Mouse (Mus musculus): ENCODE data around the gene Hmx1. TPM values are rescaled to one million over a fixed set of nuclear protein-coding genes. Genes with fewer than 3 reads are reported as not detected.

Gene Hmx1
- total and polyA plus RNA-seq, 2 experiments from 2014 or later = not detected

DNA sequence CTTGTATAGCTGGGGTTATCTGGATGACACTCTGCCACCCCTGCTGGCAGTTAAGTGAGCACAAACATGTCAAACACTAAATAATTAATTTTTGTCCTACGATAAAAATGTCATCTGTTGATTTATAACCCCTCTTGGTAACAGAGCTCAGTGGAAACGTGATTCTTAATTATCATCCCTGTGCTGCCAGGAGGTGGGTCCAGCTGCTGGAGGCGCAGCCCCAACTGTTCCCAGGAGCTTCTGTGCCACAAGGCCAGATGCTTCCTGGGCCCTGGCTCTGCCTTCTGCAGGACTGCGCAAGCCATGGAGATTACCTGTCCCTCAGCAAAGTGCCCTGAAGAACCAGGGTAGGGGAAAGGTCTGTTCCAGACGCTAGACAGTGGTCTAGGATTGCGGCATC is 43.2 kb downstream of the Hmx1 start:
- Histone ChIP-seq H3K27ac (no peak overlapping the region), H3K4me2 (ENCODE audit: low read depth, low read length) (no peak overlapping the region), H3K36me3 (ENCODE audit: insufficient read depth, low read length) (no peaks in the 10 kb centered on the region), H3K9me3 (ENCODE audit: low read length) (no peaks in the 10 kb centered on the region), H3K4me3 (ENCODE audit: low read length) (no peak overlapping the region), H3K27me3 (ENCODE audit: insufficient read depth, low read length) (no peaks in the 10 kb centered on the region), H3K4me1 (ENCODE audit: insufficient read depth, low read length) (no peaks in the 10 kb centered on the region), H3K9ac (replicated peaks; ENCODE audit: low read length) (no peak overlapping the region)
- DNase-seq (ENCODE audit: low spot score) (no peak), ATAC-seq (no peak)
- no peak for TF ChIP-seq CTCF (IDR thresholded peaks at IDR 0.05; ENCODE audit: low read depth)
- WGBS = 63% methylated on average over 6 of the region's 6 CpGs

DNA sequence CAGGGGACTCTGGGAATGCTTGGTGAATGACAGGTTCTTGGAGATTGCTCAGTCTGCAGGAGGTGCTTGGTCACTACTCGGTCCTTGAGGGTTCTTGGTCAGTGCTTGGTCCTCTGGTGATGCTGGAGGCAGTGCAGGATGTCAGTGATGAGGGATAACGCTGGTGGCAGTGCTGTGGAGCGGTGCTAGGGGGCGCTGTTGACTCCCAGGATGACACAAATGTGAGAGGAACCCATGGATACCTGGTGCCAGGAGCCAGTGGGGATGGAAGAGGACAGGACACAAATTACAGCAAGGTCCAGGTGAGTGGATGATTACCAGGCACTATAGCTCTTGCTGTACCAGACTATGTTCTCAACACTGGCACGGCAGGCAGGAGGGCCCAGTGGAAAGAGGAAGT is 45.1 kb downstream of the Hmx1 start:
- ATAC-seq (no peak), DNase-seq (ENCODE audit: low spot score) (no peak)
- H3K4me3 ChIP-seq (ENCODE audit: low read length) = no peak overlapping the region
- WGBS = 53% methylated on average over 5 of the region's 5 CpGs
- H3K36me3 ChIP-seq (ENCODE audit: insufficient read depth, low read length) = no peaks in the 10 kb centered on the region
- H3K27me3 ChIP-seq (ENCODE audit: insufficient read depth, low read length) = no peaks in the 10 kb centered on the region
- TF ChIP-seq CTCF (IDR thresholded peaks at IDR 0.05; ENCODE audit: low read depth) = peak; percentile 52
- H3K27ac ChIP-seq = no peak overlapping the region
- H3K9me3 ChIP-seq (ENCODE audit: low read length) = no peaks in the 10 kb centered on the region
- H3K4me2 ChIP-seq (ENCODE audit: low read depth, low read length) = no peak overlapping the region
- no peak overlapping the region for H3K9ac ChIP-seq (replicated peaks; ENCODE audit: low read length)
- no peaks in the 10 kb centered on the region for H3K4me1 ChIP-seq (ENCODE audit: insufficient read depth, low read length)

DNA sequence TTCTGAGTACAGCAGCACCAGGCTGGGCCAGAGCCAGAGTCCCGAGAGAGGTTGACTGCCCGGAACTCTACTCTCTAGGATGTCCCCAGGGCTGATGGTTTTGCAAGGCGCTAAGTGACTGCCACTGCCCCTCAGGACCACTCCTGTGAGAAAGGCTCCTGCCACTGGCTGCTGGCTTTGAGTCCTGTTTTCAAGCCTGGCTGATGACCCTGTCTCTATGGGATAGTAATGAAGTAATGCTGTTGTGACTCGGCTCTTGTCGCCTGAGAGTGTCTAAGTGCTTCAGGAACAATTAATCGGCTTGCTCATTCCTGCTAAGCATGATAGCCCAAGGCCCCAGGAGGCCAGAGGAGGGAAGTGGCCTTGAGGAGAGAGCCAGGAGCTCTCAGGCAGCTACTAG is 45.8 kb downstream of the Hmx1 start:
- H3K9ac ChIP-seq (replicated peaks; ENCODE audit: low read length) = no peak overlapping the region
- no peak for DNase-seq (ENCODE audit: low spot score)
- H3K9me3 ChIP-seq (ENCODE audit: low read length) = no peaks in the 10 kb centered on the region
- TF ChIP-seq CTCF (IDR thresholded peaks at IDR 0.05; ENCODE audit: low read depth) = no peak
- H3K4me1 ChIP-seq (ENCODE audit: insufficient read depth, low read length) = no peaks in the 10 kb centered on the region
- 44% methylated on average over 6 of the region's 6 CpGs for WGBS
- no peaks in the 10 kb centered on the region for H3K36me3 ChIP-seq (ENCODE audit: insufficient read depth, low read length)
- H3K4me3 ChIP-seq (ENCODE audit: low read length) = no peak overlapping the region
- no peak for ATAC-seq
- no peak overlapping the region for H3K4me2 ChIP-seq (ENCODE audit: low read depth, low read length)
- no peak overlapping the region for H3K27ac ChIP-seq
- H3K27me3 ChIP-seq (ENCODE audit: insufficient read depth, low read length) = no peaks in the 10 kb centered on the region

DNA sequence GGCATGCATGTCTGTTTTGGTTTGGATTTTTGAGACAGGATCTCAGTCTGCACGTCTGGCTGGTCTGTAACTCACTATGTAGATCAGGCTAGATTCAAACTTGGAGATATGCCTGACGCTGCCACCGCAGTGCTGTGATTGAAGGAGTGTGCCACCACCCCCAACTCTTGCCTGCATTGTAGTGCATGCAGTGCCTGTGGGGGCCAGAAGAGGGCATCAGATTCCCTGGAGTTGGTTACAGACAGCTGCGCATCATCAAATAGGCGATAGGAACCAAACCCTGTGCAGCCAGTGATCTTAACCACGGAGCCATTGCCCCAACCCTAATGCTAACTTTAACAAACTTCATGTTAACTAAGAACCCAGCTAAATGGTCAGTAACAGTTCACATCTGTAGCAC is 49.9 kb downstream of the Hmx1 start:
- no peak for TF ChIP-seq CTCF (IDR thresholded peaks at IDR 0.05; ENCODE audit: low read depth)
- ATAC-seq (no peak), DNase-seq (ENCODE audit: low spot score) (no peak)
- Histone ChIP-seq H3K27me3 (ENCODE audit: insufficient read depth, low read length) (no peaks in the 10 kb centered on the region), H3K4me2 (ENCODE audit: low read depth, low read length) (no peak overlapping the region), H3K4me1 (ENCODE audit: insufficient read depth, low read length) (no peaks in the 10 kb centered on the region), H3K9me3 (ENCODE audit: low read length) (no peaks in the 10 kb centered on the region), H3K4me3 (ENCODE audit: low read length) (no peak overlapping the region), H3K36me3 (ENCODE audit: insufficient read depth, low read length) (no peaks in the 10 kb centered on the region), H3K27ac (no peak overlapping the region), H3K9ac (replicated peaks; ENCODE audit: low read length) (no peak overlapping the region)
- WGBS = 88% methylated on average over 6 of the region's 6 CpGs

DNA sequence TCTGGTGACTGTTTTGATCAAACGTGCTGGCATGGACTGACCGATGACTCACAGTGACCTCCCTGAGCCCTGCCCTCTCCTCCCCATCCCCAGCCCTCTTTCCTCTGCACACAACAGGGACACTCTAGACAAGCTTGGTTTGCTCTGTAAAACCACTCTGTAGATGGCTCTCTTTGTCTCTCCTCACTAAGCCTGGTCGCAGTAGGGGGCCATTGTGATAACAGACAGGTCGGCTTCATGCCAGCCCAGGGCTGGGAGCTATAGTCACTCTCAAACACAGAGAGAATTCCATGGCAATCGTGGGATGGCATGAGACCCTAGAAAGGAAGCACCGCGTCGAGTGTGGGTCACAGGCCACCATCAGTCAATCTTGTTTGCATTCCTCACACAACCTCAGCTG is 51.6 kb downstream of the Hmx1 start:
- H3K9me3 ChIP-seq (ENCODE audit: low read length) = no peaks in the 10 kb centered on the region
- H3K4me3 ChIP-seq (ENCODE audit: low read length) = no peak overlapping the region
- TF ChIP-seq CTCF (IDR thresholded peaks at IDR 0.05; ENCODE audit: low read depth) = no peak
- H3K36me3 ChIP-seq (ENCODE audit: insufficient read depth, low read length) = no peaks in the 10 kb centered on the region
- H3K9ac ChIP-seq (replicated peaks; ENCODE audit: low read length) = no peak overlapping the region
- WGBS = 39% methylated on average over 8 of the region's 8 CpGs
- H3K4me1 ChIP-seq (ENCODE audit: insufficient read depth, low read length) = no peaks in the 10 kb centered on the region
- ATAC-seq (no peak), DNase-seq (ENCODE audit: low spot score) (no peak)
- no peak overlapping the region for H3K4me2 ChIP-seq (ENCODE audit: low read depth, low read length)
- no peaks in the 10 kb centered on the region for H3K27me3 ChIP-seq (ENCODE audit: insufficient read depth, low read length)
- no peak overlapping the region for H3K27ac ChIP-seq

DNA sequence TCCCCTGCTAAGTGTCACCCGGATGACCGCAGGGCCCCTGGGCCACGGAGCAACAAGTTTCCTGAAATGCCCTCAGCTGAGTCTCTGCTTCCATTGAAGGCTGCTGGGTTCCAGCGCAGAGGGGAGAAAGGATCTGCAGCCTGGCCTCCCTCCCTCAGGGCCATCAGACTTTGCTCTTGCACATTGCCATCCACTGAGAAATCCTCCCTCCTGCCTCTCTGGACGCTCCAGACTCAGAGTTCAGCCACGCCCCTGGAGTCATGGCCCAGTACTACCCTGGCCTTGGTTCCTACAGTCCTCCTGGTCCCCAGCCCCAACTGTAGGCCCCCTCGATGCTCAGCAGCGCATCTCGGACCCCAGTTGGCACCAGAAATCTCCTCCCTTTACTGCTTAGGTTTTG is 52.5 kb downstream of the Hmx1 start:
- TF ChIP-seq CTCF (IDR thresholded peaks at IDR 0.05; ENCODE audit: low read depth) = no peak
- Histone ChIP-seq H3K4me3 (ENCODE audit: low read length) (no peak overlapping the region), H3K36me3 (ENCODE audit: insufficient read depth, low read length) (no peaks in the 10 kb centered on the region), H3K4me2 (ENCODE audit: low read depth, low read length) (no peak overlapping the region), H3K27me3 (ENCODE audit: insufficient read depth, low read length) (no peaks in the 10 kb centered on the region), H3K9ac (replicated peaks; ENCODE audit: low read length) (no peak overlapping the region), H3K27ac (no peak overlapping the region), H3K4me1 (ENCODE audit: insufficient read depth, low read length) (no peaks in the 10 kb centered on the region), H3K9me3 (ENCODE audit: low read length) (no peaks in the 10 kb centered on the region)
- WGBS = 79% methylated on average over 9 of the region's 9 CpGs
- ATAC-seq = no peak
- DNase-seq (ENCODE audit: low spot score) = no peak

DNA sequence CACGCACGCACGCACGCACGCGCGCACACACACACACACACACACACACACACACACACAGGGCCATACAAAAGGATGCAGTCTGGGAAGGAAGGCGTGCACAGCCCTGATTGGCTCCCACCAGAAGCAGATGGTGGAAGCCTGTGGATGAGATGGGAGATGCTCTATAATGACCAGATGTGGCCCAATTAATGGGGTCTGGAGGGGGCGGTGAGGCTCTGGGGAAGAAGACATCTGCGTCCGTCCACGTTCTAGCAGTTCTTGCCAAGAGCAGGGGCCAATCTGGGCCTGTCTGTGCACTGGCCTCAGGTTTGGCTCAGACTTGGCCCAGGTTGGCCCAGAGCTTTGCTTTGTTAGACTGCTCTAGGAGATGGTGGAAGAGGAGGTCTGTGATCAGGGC is 55.8 kb downstream of the Hmx1 start:
- Histone ChIP-seq H3K4me1 (ENCODE audit: insufficient read depth, low read length) (peaks cover 12% of the 10 kb centered on the region), H3K27me3 (ENCODE audit: insufficient read depth, low read length) (no peaks in the 10 kb centered on the region), H3K4me2 (ENCODE audit: low read depth, low read length) (no peak overlapping the region), H3K9me3 (ENCODE audit: low read length) (no peaks in the 10 kb centered on the region), H3K36me3 (ENCODE audit: insufficient read depth, low read length) (no peaks in the 10 kb centered on the region), H3K27ac (no peak overlapping the region), H3K4me3 (ENCODE audit: low read length) (no peak overlapping the region), H3K9ac (replicated peaks; ENCODE audit: low read length) (no peak overlapping the region)
- TF ChIP-seq CTCF (IDR thresholded peaks at IDR 0.05; ENCODE audit: low read depth) = no peak
- DNase-seq (ENCODE audit: low spot score) = no peak
- 66% methylated on average over 12 of the region's 12 CpGs for WGBS
- ATAC-seq = no peak
